Mouse (Mus musculus) layer of hippocampus, adult 18-20 months (tissue): ENCODE measurements around the gene Apod. TPM values are rescaled to one million over a fixed set of nuclear protein-coding genes. Genes with fewer than 3 reads are reported as not detected.
A peak's percentile ranks its signal among the peaks of the same experiment; 100 is the strongest.
"Not testable (repeated sequence)": the region's sequence is repeated elsewhere in the genome, so short reads cannot be mapped to it uniquely, and the experiment has no call there.

Experiments
- DNase-seq, 2 experiments: peaks; one replicate each; pipeline ENCODE4 v3.0.0; 2022; ENCODE audit warnings: low spot score in 2 of 2
- long read RNA-seq: library from polyadenylated mRNA; stranded (forward); transcript quantifications from one replicate; pipeline ENCODE4 v2.0.0, GENCODE M21; 2021
- total RNA-seq, 2 experiments: library from RNA; stranded (reverse); gene quantifications; 2 replicates each; pipeline ENCODE4 v1.2.3; 2021

Apod gene
- total RNA-seq: 100 to 1,000 TPM; 161 to 185 TPM
- long read RNA-seq, transcript Apod-202 (5 exons, 1,070 nt): minor isoform, 9 of 48 reads
- long read RNA-seq, transcript Apod-203 (6 exons, 2,074 nt): major isoform, 29 of 48 reads
- long read RNA-seq, partial matches to known transcripts: 2 of 48 reads
- long read RNA-seq, other reads (novel, unspliced or antisense): 3 of 48 reads

DNA sequence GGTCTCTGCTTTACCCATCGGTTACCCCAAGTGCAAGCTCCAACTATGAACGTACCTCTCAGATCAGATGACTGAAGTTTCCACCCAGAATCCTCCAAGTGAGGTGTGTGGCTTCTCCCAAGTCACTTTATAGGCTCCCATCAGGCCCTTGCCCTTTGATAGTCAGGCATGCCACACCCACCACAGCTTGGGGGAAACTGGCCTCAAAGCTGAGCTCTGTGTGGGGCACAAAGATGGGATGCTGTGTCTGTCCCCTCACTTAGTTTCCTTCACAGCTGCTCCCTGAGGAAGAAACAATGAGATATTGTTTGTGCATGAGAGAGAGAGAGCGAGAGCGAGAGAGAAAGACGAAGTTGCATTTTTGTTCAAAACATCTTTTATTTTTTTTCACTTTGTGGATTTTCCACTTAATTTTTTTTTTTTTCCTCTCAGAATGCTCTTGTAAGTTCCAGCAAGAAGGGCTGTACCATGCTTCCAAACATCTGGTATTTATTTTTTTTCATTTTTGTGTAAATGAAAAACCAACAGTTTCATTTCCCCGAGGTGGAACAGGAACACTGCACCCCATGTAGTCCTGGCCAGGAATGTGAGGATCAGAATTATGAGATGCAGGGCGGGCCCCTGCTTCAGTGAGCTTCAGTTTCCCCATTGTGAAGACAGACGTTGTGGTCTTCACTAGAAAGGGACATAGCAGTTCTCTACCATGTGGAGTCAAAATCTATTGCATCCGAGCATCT, at the start of gene Apod:
Gene Apod, minus strand, starts transcription at position 312 of the 737 bp plus-strand sequence.
- peak in 1 of 2 experiments; percentile 43 for DNase-seq

DNA sequence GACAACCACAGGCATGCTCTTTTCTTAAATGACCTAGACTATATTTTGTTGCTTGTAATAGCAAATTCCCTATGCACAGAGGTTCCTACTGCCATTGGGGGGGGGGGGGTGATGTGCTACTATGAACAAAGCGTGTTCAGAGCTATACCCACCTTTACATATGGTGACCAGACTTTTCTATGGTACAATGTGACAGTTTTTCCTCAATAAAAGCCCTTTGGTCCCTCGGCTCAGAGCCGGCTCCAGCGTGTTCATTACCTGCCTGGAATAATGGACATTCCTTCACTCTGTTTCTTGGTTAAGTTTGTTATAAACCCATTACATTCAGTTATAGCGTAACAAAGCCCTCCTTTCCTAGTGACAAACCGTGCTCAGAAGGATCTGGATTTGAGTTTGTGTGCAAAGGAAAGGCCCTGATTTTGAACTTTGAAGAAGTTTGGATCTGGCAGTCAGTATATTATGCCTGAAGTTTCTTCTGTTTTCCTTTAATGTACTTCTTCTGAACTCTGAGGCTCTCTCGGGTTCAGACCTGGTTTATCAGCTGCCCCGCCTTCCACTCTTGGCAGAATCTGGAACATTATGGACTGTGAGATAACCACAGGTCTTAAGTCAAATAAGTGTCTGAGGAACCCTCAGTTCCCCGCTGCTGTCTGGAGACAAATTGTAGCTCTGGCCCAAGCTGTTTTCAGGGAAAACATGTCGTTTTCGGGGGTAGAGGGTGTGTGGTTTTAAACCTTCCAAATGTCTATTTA, 49.3 kb upstream of the Apod start:
- DNase-seq: no peak

DNA sequence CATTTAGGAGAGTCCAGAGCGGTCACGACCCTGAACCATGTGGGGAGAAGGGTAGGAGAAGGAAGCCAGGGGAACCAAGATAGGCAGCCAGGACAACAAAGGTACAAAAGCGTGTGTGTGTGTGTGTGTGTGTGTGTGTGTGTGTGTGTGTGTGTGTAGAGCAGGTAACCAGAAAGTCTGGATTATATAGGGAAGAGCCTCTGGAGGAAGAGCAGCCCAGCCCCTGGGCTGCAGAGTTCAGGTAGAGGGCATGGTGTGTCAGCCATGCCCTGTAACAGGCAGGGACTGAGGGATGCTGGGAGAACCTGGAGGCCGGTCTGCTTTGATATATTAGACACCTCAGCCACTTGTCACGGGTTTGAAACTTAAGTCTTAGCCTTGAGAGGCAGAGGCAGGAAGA, 44.9 kb upstream of the Apod start:
- no peak for DNase-seq

DNA sequence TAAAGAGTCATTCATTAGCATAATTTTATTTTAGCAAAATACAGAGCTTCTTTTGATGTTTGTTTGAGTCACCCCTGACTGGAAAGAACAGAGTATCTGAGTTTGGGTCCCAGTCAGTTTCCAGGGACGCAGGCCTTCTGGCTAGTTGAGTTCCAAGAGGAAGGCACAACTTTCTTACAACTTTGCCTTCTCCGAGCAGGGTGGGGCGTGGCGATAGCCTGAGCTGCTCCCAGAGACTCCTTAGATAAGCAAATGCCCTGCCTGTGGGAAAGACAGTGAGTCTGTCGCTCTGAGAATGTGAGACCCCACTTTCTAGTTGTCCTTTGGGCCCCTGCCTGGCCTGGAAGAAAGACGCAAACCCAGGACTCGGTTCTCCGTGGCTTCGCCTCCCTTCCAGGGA, 44.4 kb upstream of the Apod start:
- DNase-seq: no peak

DNA sequence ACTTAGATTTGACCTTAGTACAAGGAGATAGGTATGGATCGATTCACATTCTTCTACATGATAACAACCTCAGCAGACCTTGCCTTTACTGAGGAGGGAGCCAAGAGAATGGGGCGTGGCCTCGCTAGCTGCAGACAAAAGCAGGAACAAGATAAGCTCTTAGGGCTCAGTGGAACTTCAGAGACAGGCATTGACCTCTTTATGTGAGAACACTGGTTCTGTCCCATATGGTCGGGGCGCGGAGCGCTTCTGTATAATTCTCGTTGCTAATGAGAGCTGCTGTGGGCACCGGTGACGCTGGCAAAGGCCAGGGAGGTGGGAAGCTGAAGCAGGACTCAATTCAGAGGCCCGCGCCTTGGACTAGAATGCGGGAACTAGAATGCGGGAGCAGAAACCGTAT, 44.0 kb upstream of the Apod start:
- no peak for DNase-seq

DNA sequence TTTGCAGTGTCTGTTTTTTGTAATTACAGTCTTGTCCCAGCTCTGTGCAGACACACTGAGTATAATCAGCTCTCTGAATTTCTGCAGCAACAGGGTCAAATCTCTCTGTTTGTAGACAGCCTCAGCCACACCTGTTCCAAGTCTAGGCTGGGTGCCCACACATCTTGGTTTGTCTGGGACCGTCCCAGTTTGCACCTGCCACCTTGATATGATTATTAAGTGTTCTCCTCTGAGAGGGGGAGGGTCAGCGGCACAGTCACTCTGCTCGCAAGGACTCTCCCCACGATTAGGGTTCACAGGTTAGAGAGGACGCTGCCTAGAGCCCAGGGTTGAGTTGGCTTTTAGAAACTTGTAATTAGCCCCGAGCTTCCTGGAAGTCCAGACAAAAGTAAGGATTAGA, 41.3 kb upstream of the Apod start:
- DNase-seq: no peak

DNA sequence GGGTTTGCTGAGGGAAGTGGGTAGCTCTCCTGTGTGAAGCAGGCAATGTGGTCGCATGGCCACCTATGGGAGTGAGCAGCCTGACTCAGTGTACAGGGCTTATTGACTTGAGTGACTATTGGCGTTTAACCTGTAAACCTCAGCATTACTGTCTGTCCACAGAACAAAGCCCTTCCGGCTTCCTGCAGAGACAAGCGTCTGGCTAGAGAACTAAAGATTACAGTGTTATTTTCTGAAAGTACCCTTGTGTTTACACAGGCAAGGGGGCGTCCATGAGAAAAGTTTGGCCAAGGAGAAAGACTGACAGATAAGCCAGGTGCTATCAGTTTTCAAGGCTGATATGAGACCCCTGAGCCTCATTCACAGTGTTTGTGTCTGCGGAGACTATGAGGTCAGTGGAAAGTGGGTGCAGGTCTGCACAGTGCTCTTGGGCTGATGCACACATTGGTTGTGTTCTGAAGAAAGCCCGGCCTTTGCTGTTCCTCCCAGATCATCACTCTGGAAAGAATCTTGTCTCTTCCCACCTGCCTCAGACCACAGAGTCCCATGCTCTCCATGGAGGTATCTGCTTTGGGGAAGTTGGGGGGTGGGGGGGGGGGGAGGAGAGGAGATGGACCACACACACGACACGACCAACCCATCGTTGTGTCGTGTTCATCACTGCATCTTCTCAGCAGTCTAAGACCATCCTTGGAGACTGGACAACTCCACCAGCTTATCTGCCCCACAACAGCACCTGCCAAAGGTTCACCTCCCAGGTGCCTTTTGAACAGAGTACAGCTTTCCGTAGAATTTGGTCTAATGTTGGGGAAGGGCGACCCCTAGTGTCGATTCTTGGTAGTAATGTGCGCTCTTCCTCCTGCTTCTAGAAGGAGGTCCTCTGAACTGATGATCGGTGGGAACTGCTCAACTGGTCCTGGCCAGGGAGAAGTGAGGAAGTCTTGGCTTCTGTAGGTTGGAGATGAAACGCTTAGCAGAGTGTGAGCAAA, 40.0 kb upstream of the Apod start:
- DNase-seq: peak in 1 of 2 experiments; percentile 80

DNA sequence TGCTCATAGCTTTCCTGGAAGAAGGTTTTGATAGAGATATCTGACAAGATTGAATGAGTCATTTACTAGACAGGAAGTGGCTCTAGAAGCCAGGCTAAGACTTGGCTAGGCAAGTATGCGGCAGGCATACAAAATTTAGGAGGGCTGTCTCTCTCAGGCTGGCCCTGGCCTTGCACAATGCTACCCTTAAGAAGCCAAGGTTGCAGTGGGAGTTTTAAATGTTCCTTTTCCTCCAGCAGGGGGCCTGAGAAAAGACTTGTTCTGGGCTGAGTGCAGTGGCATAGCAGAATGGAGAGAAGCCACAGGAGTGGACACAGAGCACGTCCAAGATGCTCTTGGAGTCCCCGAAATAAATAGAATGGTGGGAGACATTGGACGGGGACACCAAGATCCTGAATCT, 38.4 kb upstream of the Apod start:
- DNase-seq: peak in 1 of 2 experiments; percentile 28

DNA sequence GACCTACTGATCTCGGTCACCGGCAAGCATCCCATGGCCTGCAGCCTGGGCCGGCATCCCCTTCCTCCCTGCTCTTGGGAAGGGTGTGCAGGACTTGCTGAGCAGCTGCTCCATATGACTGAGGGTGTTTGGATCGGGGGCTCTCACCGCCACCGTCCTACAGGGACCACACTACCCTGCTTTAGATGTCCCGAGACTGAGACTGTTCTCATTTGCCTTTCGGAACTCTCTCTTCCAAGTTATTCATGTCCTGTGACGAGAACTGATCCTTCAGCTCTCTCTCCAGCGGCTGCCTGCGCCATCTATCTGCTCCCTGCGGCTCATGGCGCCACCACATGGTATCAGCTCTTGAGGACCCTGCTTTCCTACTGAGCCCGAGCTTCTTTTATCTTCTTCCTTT, 33.0 kb upstream of the Apod start:
- DNase-seq: peak; percentile 64 to 86

DNA sequence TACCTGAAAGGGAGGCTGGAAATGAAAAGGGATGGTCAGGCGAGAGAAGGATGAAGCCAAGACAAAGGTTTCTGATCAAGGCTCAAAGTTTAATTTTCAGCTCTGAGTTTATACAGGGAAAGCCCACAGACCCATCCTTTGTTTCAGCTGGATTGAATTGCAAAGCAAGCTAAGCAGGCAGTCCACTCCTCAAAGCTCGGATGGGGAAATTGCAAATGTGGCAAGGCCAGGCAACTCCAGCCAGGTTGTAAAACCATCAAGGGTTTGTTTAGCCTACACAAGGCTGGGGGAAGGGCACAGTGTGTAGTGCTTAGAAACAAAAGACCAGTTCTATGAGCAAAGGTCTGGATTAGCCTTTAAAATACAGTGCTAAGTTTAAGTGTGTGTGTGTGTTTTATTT, 28.4 kb upstream of the Apod start:
- no peak for DNase-seq

DNA sequence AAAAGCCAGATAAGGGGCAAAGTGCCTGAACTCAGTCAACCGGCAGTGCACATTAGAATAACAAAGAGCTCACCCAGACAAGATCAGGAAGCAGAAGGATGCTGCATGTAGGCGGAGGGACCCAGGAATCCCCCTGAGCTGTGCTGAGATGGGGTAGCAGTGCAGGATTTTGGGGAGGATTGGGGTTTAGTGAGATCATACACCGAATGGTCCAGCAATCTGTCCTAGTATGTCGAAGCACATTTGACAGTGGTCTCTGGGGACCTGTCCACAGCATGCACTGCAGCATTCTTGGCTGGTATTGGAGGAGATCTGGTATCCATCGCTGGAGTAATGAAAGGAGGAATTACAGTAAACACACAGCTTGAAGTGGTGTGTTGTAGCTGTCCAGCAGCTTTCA, 27.9 kb upstream of the Apod start:
- no peak for DNase-seq

DNA sequence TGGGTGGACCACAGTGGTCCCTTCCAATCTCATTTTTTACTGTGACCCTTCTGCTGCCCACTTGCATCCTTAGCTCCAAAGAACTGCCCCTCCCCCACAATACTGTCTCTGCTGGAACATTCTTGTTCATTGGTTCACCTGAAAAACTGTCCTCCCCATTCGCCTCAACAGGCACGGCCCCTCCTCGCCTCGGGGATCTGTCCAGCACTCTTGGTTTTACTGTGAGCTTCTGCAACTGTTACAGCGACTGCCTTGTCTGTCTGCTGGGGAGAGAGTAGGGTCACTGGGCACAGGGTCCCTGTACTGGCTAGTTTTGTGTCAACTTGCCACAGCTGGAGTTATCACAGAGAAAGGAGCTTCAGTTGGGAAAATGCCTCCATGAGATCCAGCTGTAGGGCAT, 24.7 kb upstream of the Apod start:
- no peak for DNase-seq

DNA sequence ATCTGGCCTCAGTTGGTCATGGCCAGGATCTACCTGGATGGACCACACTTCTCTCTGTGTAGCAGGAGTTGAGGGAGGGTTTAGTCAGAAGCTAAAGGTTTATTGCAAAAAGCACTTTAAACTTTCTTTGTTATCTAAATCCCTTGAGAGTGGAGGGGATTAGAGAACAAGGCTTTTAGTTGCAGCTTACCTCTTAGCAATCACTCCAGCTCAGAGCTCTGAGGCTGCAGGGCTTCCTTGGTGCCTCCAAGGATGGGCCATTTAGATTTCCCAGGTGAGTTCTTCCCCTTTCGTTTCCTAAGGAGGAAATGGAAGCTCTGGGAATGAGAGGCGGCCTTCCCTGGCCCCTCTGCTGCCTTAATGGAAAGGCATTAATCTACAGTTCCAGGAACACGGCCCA, 23.3 kb upstream of the Apod start:
- no peak for DNase-seq

DNA sequence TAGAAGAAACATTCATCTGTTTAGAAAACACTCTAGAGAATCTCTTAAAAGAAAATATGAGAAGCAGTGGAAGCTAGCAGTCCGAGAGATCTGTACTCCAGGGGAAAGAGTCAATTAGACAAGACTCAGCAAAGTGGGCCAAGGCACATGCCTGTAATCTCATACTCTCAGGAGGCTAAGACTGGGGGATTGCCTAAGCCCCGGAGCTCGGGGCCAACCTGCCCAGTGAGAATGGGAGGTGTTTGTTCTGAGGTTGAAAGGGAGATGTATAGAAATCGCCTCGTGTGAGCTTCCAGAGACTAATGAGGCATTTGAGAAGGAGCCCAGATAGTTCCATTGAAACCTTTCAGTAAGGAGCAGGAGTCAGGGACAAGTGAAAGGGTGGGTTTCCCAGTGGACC, 20.2 kb upstream of the Apod start:
- DNase-seq: no peak

DNA sequence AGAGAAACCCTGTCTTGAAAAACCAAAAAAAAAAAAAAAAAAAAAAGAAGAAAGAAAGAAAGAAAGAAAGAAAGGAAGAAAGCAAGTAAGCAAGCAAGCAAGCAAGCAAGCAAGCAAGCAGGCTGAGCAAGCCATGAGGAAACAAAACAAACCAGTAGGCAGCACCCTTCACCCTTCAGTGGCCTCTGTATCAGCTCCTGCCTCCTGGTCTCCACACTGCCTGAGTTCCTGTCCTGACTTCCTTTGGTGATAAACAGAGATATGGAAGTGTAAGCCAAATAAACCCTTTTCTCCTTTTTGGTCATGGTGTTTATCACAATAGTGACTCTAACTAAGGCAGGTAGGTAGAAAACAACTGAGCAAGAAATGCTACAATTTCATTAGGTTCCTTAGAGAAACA, 18.0 kb upstream of the Apod start:
- no peak for DNase-seq

DNA sequence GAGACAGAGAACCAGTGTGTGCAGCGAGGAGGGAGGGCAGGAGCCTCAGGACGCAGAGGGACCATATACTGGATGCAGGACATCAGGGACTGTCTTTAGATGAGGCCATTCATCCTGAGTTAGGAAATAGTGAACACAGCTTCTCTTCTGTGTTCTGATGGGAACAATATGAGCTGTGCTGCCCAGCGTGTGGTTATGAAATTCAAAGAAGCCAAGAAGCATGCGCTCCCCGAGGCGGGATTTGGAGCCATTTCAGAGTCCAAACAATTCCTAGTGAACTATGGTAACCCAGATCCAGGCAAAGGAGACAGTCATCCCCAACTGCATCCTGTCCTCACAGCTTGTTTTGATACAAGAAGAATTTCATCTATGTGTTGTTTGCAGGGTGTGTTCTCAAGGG, 16.4 kb upstream of the Apod start:
- DNase-seq: not testable (repeated sequence)

DNA sequence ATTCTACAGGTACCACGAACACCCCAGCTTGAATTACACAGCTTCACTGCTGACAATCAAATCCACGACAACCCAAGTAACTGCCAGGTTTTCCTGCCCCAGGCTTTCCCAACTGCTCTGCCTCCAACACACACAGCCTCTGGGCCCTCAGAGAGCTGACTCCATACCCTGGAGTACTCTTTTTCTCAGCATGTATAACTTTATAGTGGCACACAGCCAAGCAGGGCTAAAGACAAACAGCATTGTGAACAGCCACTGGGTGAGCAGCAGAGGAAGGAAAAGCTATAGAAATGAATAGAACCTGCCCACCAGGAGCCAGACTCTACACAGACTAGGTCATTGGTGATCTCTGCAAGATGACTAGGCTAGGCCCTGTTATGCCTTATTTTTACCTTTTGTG, 15.1 kb upstream of the Apod start:
- DNase-seq: no peak

DNA sequence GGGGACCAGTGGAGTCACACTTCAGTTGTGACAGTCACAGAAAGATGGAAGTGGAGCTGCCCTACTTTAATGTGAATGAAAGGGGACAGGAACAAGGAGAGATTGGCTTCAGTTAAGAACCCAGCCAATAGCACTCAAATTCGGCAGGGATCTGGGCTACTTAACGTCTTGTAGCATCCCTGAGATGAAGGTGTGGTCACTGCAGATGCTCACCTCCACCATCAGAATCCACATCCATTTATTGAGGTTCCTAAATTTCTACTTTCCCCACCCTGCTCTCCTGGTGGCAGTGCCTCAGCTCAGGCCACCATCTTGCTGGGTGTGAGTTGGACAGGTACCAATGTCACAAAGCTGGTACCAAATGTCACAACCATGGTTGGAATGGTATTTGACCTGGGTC, 13.3 kb upstream of the Apod start:
- DNase-seq: no peak

DNA sequence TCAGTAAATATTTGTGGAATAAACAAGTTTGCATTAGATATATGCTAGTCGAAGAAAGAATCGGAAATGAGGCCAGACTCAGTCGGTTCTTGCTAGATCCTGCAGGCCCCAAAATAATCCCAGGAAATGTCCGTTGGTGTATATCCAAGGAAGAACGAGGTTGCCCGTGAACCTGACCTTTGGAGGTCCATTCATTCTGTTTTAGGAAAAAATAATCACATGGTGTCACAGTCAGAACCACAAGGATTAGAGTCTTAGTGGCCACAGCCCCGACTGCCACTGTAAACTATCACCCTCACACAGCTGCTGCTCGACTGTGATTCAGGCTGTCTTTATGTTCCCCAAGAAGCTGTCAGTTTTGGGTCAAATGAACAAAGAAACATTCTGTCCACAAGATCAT, 12.8 kb upstream of the Apod start:
- no peak for DNase-seq

DNA sequence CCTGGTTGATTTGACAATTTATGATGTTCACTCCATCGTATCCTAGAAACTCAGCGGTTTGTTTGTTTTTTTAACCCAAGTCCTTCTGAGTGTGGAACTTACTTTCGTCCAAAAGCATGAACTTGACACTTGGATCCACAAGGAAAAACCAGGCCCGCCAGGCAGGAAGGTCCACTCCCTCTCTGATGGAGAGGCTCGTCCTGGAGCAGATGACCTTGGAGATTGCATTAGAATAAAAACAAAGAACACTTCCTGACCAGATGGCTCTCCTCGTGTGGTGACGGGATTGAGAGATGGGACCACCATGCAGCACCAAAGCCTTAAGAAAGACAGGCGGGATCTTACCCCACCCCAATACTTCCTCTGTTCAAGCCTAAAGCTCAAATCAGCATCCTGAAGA, 12.1 kb upstream of the Apod start:
- DNase-seq: no peak

DNA sequence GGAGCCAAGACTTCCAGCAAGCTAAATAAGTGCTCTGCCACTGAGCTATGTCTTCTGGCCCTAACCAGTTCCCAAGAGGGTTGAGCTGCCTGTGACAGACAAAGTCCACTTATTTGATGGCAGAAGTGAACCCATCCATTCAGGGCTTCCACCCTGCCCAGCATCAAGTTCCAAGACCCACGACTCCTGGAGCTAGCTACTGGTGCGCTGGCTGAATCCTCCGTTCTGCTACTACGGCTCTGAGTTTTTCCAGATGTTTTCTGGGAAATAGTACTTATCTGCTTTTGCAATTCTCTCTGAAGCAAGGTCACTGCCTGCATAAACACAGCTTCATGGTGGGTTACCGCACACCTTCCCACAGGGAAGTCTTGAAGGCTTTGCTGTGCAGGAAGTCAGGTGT, 11.4 kb upstream of the Apod start:
- DNase-seq: no peak
